In the genomic region with DNA sequence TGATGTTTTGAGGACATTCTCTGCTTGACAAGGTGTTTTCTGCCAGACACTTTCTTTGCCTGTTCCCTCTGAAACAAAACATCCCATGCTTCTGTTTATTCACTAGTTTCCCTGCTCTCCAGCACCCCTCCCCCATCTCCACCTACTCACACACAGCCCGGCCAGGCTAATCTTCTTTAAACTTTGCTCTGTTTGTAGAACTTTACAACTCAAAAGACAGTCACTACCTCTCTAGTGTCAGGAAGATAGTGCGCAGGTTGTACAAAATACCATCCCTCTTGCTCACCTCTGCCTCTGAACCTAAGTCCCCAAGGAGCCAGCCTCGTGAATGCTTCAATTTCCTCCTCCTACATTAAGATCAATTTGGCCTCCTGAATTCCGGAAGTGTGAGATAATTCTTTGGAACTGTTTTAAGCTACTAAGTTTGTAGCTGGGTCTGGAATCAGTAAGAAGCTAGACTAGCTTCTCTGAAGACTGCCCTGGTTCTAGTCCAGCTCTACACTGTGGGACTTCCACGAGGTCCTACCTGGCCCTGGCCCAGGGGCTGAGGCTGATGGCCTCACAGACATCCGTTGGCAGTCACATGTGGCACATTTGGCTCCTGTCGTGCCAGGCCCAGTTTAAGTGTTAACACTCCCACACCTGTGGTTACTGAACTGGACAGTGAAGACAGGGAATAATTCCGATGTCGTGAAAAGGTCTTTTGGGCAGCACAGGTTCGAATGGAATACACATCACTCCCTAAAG, we compare ENCODE assay signal across 9 mouse cellular contexts. TPM values are rescaled to one million over a fixed set of nuclear protein-coding genes. Genes with fewer than 3 reads are reported as not detected.
A peak's percentile ranks its signal among the peaks of the same experiment; 100 is the strongest.
DNase-seq lines count a peak whose midpoint lies in the region; ATAC-seq lines count a peak whose summit lies in the region.
"Had no signal": no experiment of that assay in that cellular context is flagged by ENCODE, and none has a peak within 500 bp of the region (broad histone marks: within the 10 kb centered on the region; RNA-seq: fewer than 3 reads in every experiment).

No protein-coding gene starts in this region.

- H3K9ac ChIP-seq in liver, embryonic 15.5 days: no peak overlapping the region
- no peak overlapping the region for H3K9ac ChIP-seq in midbrain, embryonic 16.5 days (ENCODE audit: low read depth, low read length)
- H3K9ac ChIP-seq: midbrain, embryonic 13.5 days had no signal

- peak; percentile 39; the same call in 1 of the 2 replicates for ATAC-seq in liver, embryonic 15.5 days (ENCODE audit: insufficient read depth)
- ATAC-seq in midbrain, embryonic 16.5 days: no peak
- ATAC-seq: midbrain, embryonic 13.5 days had no signal

- peak; percentile 11 for DNase-seq in kidney, adult 18-20 months
- no peak for DNase-seq in kidney, adult 11 months
- DNase-seq in embryonic facial prominence, embryonic 10.5 days (ENCODE audit: low spot score): no peak
- DNase-seq in heart, postnatal 25 days (ENCODE audit: low spot score): peak; percentile 4
- DNase-seq in layer of hippocampus, adult 11-12 months (ENCODE audit: low spot score): no peak
- no peak for DNase-seq in urinary bladder, adult 18-20 months (ENCODE audit: low spot score in 2 of 2)

- 58% methylated on average over 10 of the region's 10 CpGs for WGBS in embryonic facial prominence, embryonic 10.5 days
- WGBS in liver, embryonic 15.5 days (ENCODE audit: insufficient replicate concordance): 54% methylated on average over 10 of the region's 10 CpGs
- 67% methylated on average over 10 of the region's 10 CpGs for WGBS in midbrain, embryonic 16.5 days

- no peaks in the 10 kb centered on the region for H3K9me3 ChIP-seq in embryonic facial prominence, embryonic 10.5 days
- H3K9me3 ChIP-seq in liver, embryonic 15.5 days (replicated peaks): no peaks in the 10 kb centered on the region
- H3K9me3 ChIP-seq in midbrain, embryonic 16.5 days (replicated peaks; ENCODE audit: control insufficient read depth, low read length, poor library complexity, severe bottlenecking): no peaks in the 10 kb centered on the region
- H3K9me3 ChIP-seq: midbrain, embryonic 13.5 days had no signal

- H3K4me3 ChIP-seq in embryonic facial prominence, embryonic 10.5 days: no peak overlapping the region
- no peak overlapping the region for H3K4me3 ChIP-seq in liver, embryonic 15.5 days (replicated peaks)
- H3K4me3 ChIP-seq in midbrain, embryonic 16.5 days (ENCODE audit: low read depth, low read length): no peak overlapping the region
- H3K4me3 ChIP-seq: midbrain, embryonic 13.5 days had no signal

- no peaks in the 10 kb centered on the region for H3K27me3 ChIP-seq in embryonic facial prominence, embryonic 10.5 days (replicated peaks; ENCODE audit: low read depth, poor library complexity, severe bottlenecking)
- H3K27me3 ChIP-seq in liver, embryonic 15.5 days: no peaks in the 10 kb centered on the region
- H3K27me3 ChIP-seq in midbrain, embryonic 16.5 days (ENCODE audit: control insufficient read depth, insufficient read depth, low read depth, low read length): no peaks in the 10 kb centered on the region
- H3K27me3 ChIP-seq: midbrain, embryonic 13.5 days had no signal

- H3K4me1 ChIP-seq in embryonic facial prominence, embryonic 10.5 days: peaks cover 36% of the 10 kb centered on the region
- H3K4me1 ChIP-seq in liver, embryonic 15.5 days (replicated peaks): peaks cover 29% of the 10 kb centered on the region
- no peaks in the 10 kb centered on the region; the same call in 1 of the 2 replicates for H3K4me1 ChIP-seq in midbrain, embryonic 16.5 days (ENCODE audit: control insufficient read depth, insufficient read depth, low read length)

- H3K27ac ChIP-seq in embryonic facial prominence, embryonic 10.5 days (replicated peaks): peak overlapping the region; percentile 26
- peak overlapping the region; percentile 73 for H3K27ac ChIP-seq in liver, embryonic 15.5 days (replicated peaks)
- H3K27ac ChIP-seq in midbrain, embryonic 16.5 days (ENCODE audit: low read length): no peak overlapping the region
- H3K27ac ChIP-seq: midbrain, embryonic 13.5 days had no signal

- intact Hi-C loops in heart, postnatal 25 days (cut with DNase I): loop anchor here (2.0 to 5.0 kb wide), 3 partner anchors 30 to 157 kb away; no protein-coding TSS in a partner anchor

- no peaks in the 10 kb centered on the region for H3K36me3 ChIP-seq in embryonic facial prominence, embryonic 10.5 days (replicated peaks)
- no peaks in the 10 kb centered on the region for H3K36me3 ChIP-seq in liver, embryonic 15.5 days (replicated peaks)
- no peaks in the 10 kb centered on the region for H3K36me3 ChIP-seq in midbrain, embryonic 16.5 days (ENCODE audit: control insufficient read depth, insufficient read depth, low read length)
- H3K36me3 ChIP-seq: midbrain, embryonic 13.5 days had no signal

- no peak overlapping the region for H3K4me2 ChIP-seq in liver, embryonic 15.5 days
- no peak overlapping the region for H3K4me2 ChIP-seq in midbrain, embryonic 16.5 days (ENCODE audit: low read length)
- H3K4me2 ChIP-seq: midbrain, embryonic 13.5 days had no signal

RNA-seq across cellular contexts. Expression of a gene that starts 31.7 kb away (rescaled TPM):
- polyA plus RNA-seq in embryonic facial prominence, embryonic 10.5 days (2016; fragmentation: Nextera tagmentation; extraction: Ambion mirVana): 37.6 and 41.4 TPM in 2 replicates
- total RNA-seq in heart, postnatal 25 days (2021): 100 to 1,000 TPM; 155 to 174 TPM
- 3.5 and 4.4 TPM in 2 replicates for polyA plus RNA-seq in liver, embryonic 15.5 days (2015; fragmentation: Nextera tagmentation; extraction: Ambion mirVana)
- polyA plus RNA-seq in midbrain, embryonic 16.5 days (2015; fragmentation: Nextera tagmentation; extraction: Ambion mirVana): 31.4 and 38.4 TPM in 2 replicates

Comparison
In these comparisons a context has a peak if more than half of its experiments do, and no peak if none do; other contexts are left out.
1. DNase-seq: peak in kidney, adult 18-20 months (single experiment) and heart, postnatal 25 days (single experiment); none in kidney, adult 11 months (single experiment), embryonic facial prominence, embryonic 10.5 days (single experiment), layer of hippocampus, adult 11-12 months (single experiment) and urinary bladder, adult 18-20 months (0 of 2).